Mouse (Mus musculus): ENCODE measurements around the gene Hcn2. TPM values are rescaled to one million over a fixed set of nuclear protein-coding genes. Genes with fewer than 3 reads are reported as not detected.

The Hcn2 gene
- polyA plus RNA-seq, 1 experiment from 2014 or later = not detected

- Histone ChIP-seq H3K4me1 (ENCODE audit: control insufficient read depth, low read depth, low read length) (peaks cover 21% of the 10 kb centered on the region), H3K4me3 (ENCODE audit: low read depth, low read length) (no peak overlapping the region), H3K36me3 (ENCODE audit: control insufficient read depth, insufficient read depth) (peaks cover 48% of the 10 kb centered on the region), H3K27ac (ENCODE audit: low read length) (no peak overlapping the region), H3K4me2 (ENCODE audit: low read depth, low read length) (no peak overlapping the region), H3K9ac (ENCODE audit: low read depth, low read length) (no peak overlapping the region), H3K9me3 (replicated peaks; ENCODE audit: control insufficient read depth, low read length) (no peaks in the 10 kb centered on the region), H3K27me3 (ENCODE audit: control insufficient read depth, insufficient read depth, low read depth, low read length) (no peaks in the 10 kb centered on the region)
- no peak for ATAC-seq (ENCODE audit: low read depth)
- WGBS (ENCODE audit: insufficient replicate concordance) = 84% methylated on average over 2 of the region's 2 CpGs
These were observed 30.2 kb upstream of the Hcn2 start for GRCm38 (mm10) chr10:79686219-79686618.

- WGBS (ENCODE audit: insufficient replicate concordance) = 90% methylated on average over 1 of the region's 1 CpGs
- Histone ChIP-seq H3K4me2 (ENCODE audit: low read depth, low read length) (no peak overlapping the region), H3K27ac (ENCODE audit: low read length) (no peak overlapping the region), H3K36me3 (ENCODE audit: control insufficient read depth, insufficient read depth) (peaks cover 48% of the 10 kb centered on the region), H3K4me1 (ENCODE audit: control insufficient read depth, low read depth, low read length) (peaks cover 20% of the 10 kb centered on the region), H3K9ac (ENCODE audit: low read depth, low read length) (no peak overlapping the region), H3K27me3 (ENCODE audit: control insufficient read depth, insufficient read depth, low read depth, low read length) (no peaks in the 10 kb centered on the region), H3K9me3 (replicated peaks; ENCODE audit: control insufficient read depth, low read length) (no peaks in the 10 kb centered on the region), H3K4me3 (ENCODE audit: low read depth, low read length) (no peak overlapping the region)
- no peak for ATAC-seq (ENCODE audit: low read depth)
These were observed 29.7 kb upstream of the Hcn2 start for GRCm38 (mm10) chr10:79686691-79687090.

- 90% methylated on average over 6 of the region's 6 CpGs for WGBS (ENCODE audit: insufficient replicate concordance)
- ATAC-seq (ENCODE audit: low read depth) = no peak
These were observed 28.9 kb upstream of the Hcn2 start for GRCm38 (mm10) chr10:79687513-79687912.

GRCm38 (mm10) chr10:79688720-79689119 is 27.7 kb upstream of the Hcn2 start, which contains the start of gene Gzmm:
TSS of gene Gzmm (plus strand) at chr10:79689020.
- 75% methylated on average over 4 of the region's 4 CpGs for WGBS (ENCODE audit: insufficient replicate concordance)
- no peak for ATAC-seq (ENCODE audit: low read depth)
- Histone ChIP-seq H3K36me3 (ENCODE audit: control insufficient read depth, insufficient read depth) (peaks cover 48% of the 10 kb centered on the region), H3K27me3 (ENCODE audit: control insufficient read depth, insufficient read depth, low read depth, low read length) (no peaks in the 10 kb centered on the region), H3K4me1 (ENCODE audit: control insufficient read depth, low read depth, low read length) (peaks cover 9% of the 10 kb centered on the region), H3K9me3 (replicated peaks; ENCODE audit: control insufficient read depth, low read length) (no peaks in the 10 kb centered on the region), H3K27ac (ENCODE audit: low read length) (no peak within 1 kb of the TSS), H3K9ac (ENCODE audit: low read depth, low read length) (no peak within 1 kb of the TSS), H3K4me2 (ENCODE audit: low read depth, low read length) (no peak within 1 kb of the TSS), H3K4me3 (ENCODE audit: low read depth, low read length) (no peak within 1 kb of the TSS)

More at GRCm38 (mm10) chr10:79687513-79687912, 28.9 kb upstream of the Hcn2 start:
- Histone ChIP-seq H3K4me2 (ENCODE audit: low read depth, low read length) (no peak overlapping the region), H3K9me3 (replicated peaks; ENCODE audit: control insufficient read depth, low read length) (no peaks in the 10 kb centered on the region), H3K9ac (ENCODE audit: low read depth, low read length) (no peak overlapping the region), H3K4me3 (ENCODE audit: low read depth, low read length) (no peak overlapping the region), H3K36me3 (ENCODE audit: control insufficient read depth, insufficient read depth) (peaks cover 48% of the 10 kb centered on the region), H3K27me3 (ENCODE audit: control insufficient read depth, insufficient read depth, low read depth, low read length) (no peaks in the 10 kb centered on the region), H3K4me1 (ENCODE audit: control insufficient read depth, low read depth, low read length) (peaks cover 20% of the 10 kb centered on the region), H3K27ac (ENCODE audit: low read length) (no peak overlapping the region)

- no peak overlapping the region for H3K9ac ChIP-seq (ENCODE audit: low read depth, low read length)
- no peaks in the 10 kb centered on the region for H3K9me3 ChIP-seq (replicated peaks; ENCODE audit: control insufficient read depth, low read length)
- peaks cover 48% of the 10 kb centered on the region for H3K36me3 ChIP-seq (ENCODE audit: control insufficient read depth, insufficient read depth)
- no peak overlapping the region for H3K4me2 ChIP-seq (ENCODE audit: low read depth, low read length)
- H3K4me3 ChIP-seq (ENCODE audit: low read depth, low read length) = no peak overlapping the region
- no peak overlapping the region for H3K27ac ChIP-seq (ENCODE audit: low read length)
- ATAC-seq (ENCODE audit: low read depth) = no peak
- 83% methylated on average over 3 of the region's 3 CpGs for WGBS (ENCODE audit: insufficient replicate concordance)
- H3K4me1 ChIP-seq (ENCODE audit: control insufficient read depth, low read depth, low read length) = peaks cover 5% of the 10 kb centered on the region
- H3K27me3 ChIP-seq (ENCODE audit: control insufficient read depth, insufficient read depth, low read depth, low read length) = no peaks in the 10 kb centered on the region
These were observed 27.3 kb upstream of the Hcn2 start for GRCm38 (mm10) chr10:79689178-79689577.

- Histone ChIP-seq H3K9me3 (replicated peaks; ENCODE audit: control insufficient read depth, low read length) (no peaks in the 10 kb centered on the region), H3K27ac (ENCODE audit: low read length) (no peak overlapping the region), H3K27me3 (ENCODE audit: control insufficient read depth, insufficient read depth, low read depth, low read length) (no peaks in the 10 kb centered on the region), H3K4me3 (ENCODE audit: low read depth, low read length) (no peak overlapping the region), H3K36me3 (ENCODE audit: control insufficient read depth, insufficient read depth) (peaks cover 22% of the 10 kb centered on the region), H3K4me1 (ENCODE audit: control insufficient read depth, low read depth, low read length) (peaks cover 8% of the 10 kb centered on the region), H3K4me2 (ENCODE audit: low read depth, low read length) (no peak overlapping the region), H3K9ac (ENCODE audit: low read depth, low read length) (no peak overlapping the region)
- ATAC-seq (ENCODE audit: low read depth) = no peak
- WGBS (ENCODE audit: insufficient replicate concordance) = 85% methylated on average over 2 of the region's 2 CpGs
These were observed 24.4 kb upstream of the Hcn2 start for GRCm38 (mm10) chr10:79691986-79692548.

- H3K27me3 ChIP-seq (ENCODE audit: control insufficient read depth, insufficient read depth, low read depth, low read length) = no peaks in the 10 kb centered on the region
- H3K27ac ChIP-seq (ENCODE audit: low read length) = no peak overlapping the region
- H3K9ac ChIP-seq (ENCODE audit: low read depth, low read length) = no peak overlapping the region
- ATAC-seq (ENCODE audit: low read depth) = no peak
- peaks cover 8% of the 10 kb centered on the region for H3K4me1 ChIP-seq (ENCODE audit: control insufficient read depth, low read depth, low read length)
- WGBS (ENCODE audit: insufficient replicate concordance) = 63% methylated on average over 12 of the region's 12 CpGs
- no peaks in the 10 kb centered on the region for H3K9me3 ChIP-seq (replicated peaks; ENCODE audit: control insufficient read depth, low read length)
- no peak overlapping the region for H3K4me2 ChIP-seq (ENCODE audit: low read depth, low read length)
- H3K36me3 ChIP-seq (ENCODE audit: control insufficient read depth, insufficient read depth) = peaks cover 6% of the 10 kb centered on the region
- no peak overlapping the region for H3K4me3 ChIP-seq (ENCODE audit: low read depth, low read length)
These were observed 22.7 kb upstream of the Hcn2 start for GRCm38 (mm10) chr10:79693580-79694378.

GRCm38 (mm10) chr10:79694379-79694655 is 22.1 kb upstream of the Hcn2 start:
- 71% methylated on average over 6 of the region's 6 CpGs for WGBS (ENCODE audit: insufficient replicate concordance)
- H3K9ac ChIP-seq (ENCODE audit: low read depth, low read length) = no peak overlapping the region
- no peak overlapping the region for H3K4me2 ChIP-seq (ENCODE audit: low read depth, low read length)
- no peak overlapping the region for H3K27ac ChIP-seq (ENCODE audit: low read length)
- peaks cover under 1% of the 10 kb centered on the region; the same call in 1 of the 2 replicates for H3K36me3 ChIP-seq (ENCODE audit: control insufficient read depth, insufficient read depth)
- no peak for ATAC-seq (ENCODE audit: low read depth)
- no peaks in the 10 kb centered on the region for H3K27me3 ChIP-seq (ENCODE audit: control insufficient read depth, insufficient read depth, low read depth, low read length)
- peaks cover 8% of the 10 kb centered on the region for H3K4me1 ChIP-seq (ENCODE audit: control insufficient read depth, low read depth, low read length)
- H3K9me3 ChIP-seq (replicated peaks; ENCODE audit: control insufficient read depth, low read length) = no peaks in the 10 kb centered on the region
- no peak overlapping the region for H3K4me3 ChIP-seq (ENCODE audit: low read depth, low read length)
